Mouse (Mus musculus): ENCODE data around the gene Dsel. TPM values are rescaled to one million over a fixed set of nuclear protein-coding genes. Genes with fewer than 3 reads are reported as not detected.

Gene Dsel
- 6.1 TPM for polyA plus RNA-seq (2017; shearing (Covaris generic))

GRCm38 (mm10) chr1:111864779-111865165, at the start of gene Dsel:
Dsel (minus strand) TSS chr1:111864918.

